Mouse (Mus musculus) olfactory bulb, adult 2 months (tissue): Measurements from ENCODE around the gene Clspn.

Experiments
- CTCF ChIP-seq: fragments of 200-500 bp; IDR thresholded peaks from 2 replicates; pipeline ENCODE4 v1.5.1; 2012; ENCODE audit warnings: low read depth, mild to moderate bottlenecking, low read length, moderate library complexity; ENCODE audit not compliant: insufficient read depth
- POLR2A ChIP-seq: fragments of 200-500 bp; IDR thresholded peaks from 2 replicates; pipeline ENCODE4 v1.6.1; 2012; ENCODE audit warnings: mild to moderate bottlenecking, low read depth, low read length, moderate library complexity; ENCODE audit not compliant: insufficient read depth

DNA sequence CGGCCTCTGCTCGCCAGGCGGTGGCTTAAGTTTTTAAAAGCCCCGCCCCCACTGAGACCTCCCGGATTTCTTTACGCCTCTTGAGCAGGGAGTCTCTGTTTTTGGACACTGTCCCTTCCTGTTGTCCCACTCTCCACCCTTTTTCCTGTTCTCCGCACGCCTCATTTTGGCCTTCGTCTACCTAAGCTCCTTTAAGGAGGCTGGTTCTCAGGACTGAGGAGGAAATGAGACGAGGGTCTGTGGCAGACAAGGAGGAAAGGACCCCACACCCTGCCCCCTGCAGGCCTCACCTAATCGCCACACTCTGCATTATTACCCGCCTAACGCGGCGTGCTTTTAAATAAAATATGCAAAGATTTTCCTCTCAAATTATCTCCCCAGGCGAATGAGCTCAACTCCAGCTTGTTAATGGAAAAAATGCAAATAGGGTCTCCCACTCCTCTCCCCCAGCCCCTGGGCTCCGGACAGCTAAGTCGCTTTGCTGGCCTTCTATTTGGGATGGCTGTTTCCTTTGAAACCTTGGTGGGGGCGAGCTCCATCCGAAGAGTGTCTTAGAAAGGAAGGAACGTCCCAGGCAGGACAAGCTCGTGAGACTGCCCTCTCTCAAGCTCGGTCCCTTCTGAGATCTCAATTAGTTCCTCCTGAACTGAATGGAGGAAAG is 70.4 kb downstream of the Clspn start:
- TF ChIP-seq CTCF, result no peak
- TF ChIP-seq POLR2A, result no peak
